Mouse (Mus musculus): ENCODE data around the gene Btd.

The Btd gene

GRCm38 (mm10) chr14:31664903-31665565 lies 24.2 kb downstream of the Btd start:
- no peak for DNase-seq (ENCODE audit: low spot score)

GRCm38 (mm10) chr14:31665566-31665940 lies 24.7 kb downstream of the Btd start:
- DNase-seq (ENCODE audit: low spot score): no peak

- no peak for DNase-seq (ENCODE audit: low spot score)
Observed at GRCm38 (mm10) chr14:31666931-31667705, 26.3 kb downstream of the Btd start.

- no peak for DNase-seq (ENCODE audit: low spot score)
Observed at GRCm38 (mm10) chr14:31667741-31668140, 26.9 kb downstream of the Btd start.

GRCm38 (mm10) chr14:31668326-31668725 lies 27.5 kb downstream of the Btd start:
- no peak for DNase-seq (ENCODE audit: low spot score)

GRCm38 (mm10) chr14:31669161-31669611 lies 28.4 kb downstream of the Btd start:
- no peak for DNase-seq (ENCODE audit: low spot score)

GRCm38 (mm10) chr14:31669642-31670490 lies 29.0 kb downstream of the Btd start:
- DNase-seq (ENCODE audit: low spot score): no peak

GRCm38 (mm10) chr14:31671635-31672320 lies 30.9 kb downstream of the Btd start:
- DNase-seq (ENCODE audit: low spot score): no peak

GRCm38 (mm10) chr14:31680656-31681055 lies 39.8 kb downstream of the Btd start:
- DNase-seq (ENCODE audit: low spot score): no peak

GRCm38 (mm10) chr14:31681291-31681690 lies 40.5 kb downstream of the Btd start:
- DNase-seq (ENCODE audit: low spot score): no peak

GRCm38 (mm10) chr14:31681931-31682555 lies 41.2 kb downstream of the Btd start:
- no peak for DNase-seq (ENCODE audit: low spot score)

GRCm38 (mm10) chr14:31683610-31684009 lies 42.8 kb downstream of the Btd start:
- DNase-seq (ENCODE audit: low spot score): no peak

- DNase-seq (ENCODE audit: low spot score): no peak
Observed at GRCm38 (mm10) chr14:31684343-31685040, 43.7 kb downstream of the Btd start.

- DNase-seq (ENCODE audit: low spot score): no peak
Observed at GRCm38 (mm10) chr14:31685680-31686079, 44.9 kb downstream of the Btd start.

GRCm38 (mm10) chr14:31686231-31686630 lies 45.4 kb downstream of the Btd start:
- DNase-seq (ENCODE audit: low spot score): no peak

GRCm38 (mm10) chr14:31692536-31692935 lies 51.7 kb downstream of the Btd start:
- DNase-seq (ENCODE audit: low spot score): no peak

- DNase-seq (ENCODE audit: low spot score): no peak
Observed at GRCm38 (mm10) chr14:31696206-31696984, 55.6 kb downstream of the Btd start.

GRCm38 (mm10) chr14:31696985-31697303 lies 56.1 kb downstream of the Btd start:
- no peak for DNase-seq (ENCODE audit: low spot score)

GRCm38 (mm10) chr14:31697346-31697745 lies 56.5 kb downstream of the Btd start:
- no peak for DNase-seq (ENCODE audit: low spot score)

- no peak for DNase-seq (ENCODE audit: low spot score)
Observed at GRCm38 (mm10) chr14:31697755-31698154, 56.9 kb downstream of the Btd start.

All from yolk sac, embryonic 10.5 days (tissue).